21 mouse cellular contexts compared by ENCODE assay signal in genomic region chr15:78117731-78118130, GRCm38 (mm10). TPM values are rescaled to one million over a fixed set of nuclear protein-coding genes. Genes with fewer than 3 reads are reported as not detected.
DNase-seq lines count a peak whose midpoint lies in the region; ATAC-seq and TF ChIP-seq lines count a peak whose summit lies in the region.
"Had no signal": no experiment of that assay in that cellular context is flagged by ENCODE, and none has a peak within 500 bp of the region (broad histone marks: within the 10 kb centered on the region; RNA-seq: fewer than 3 reads in every experiment).

No protein-coding gene starts in this region.

- H3K27me3 ChIP-seq in hindbrain, embryonic 13.5 days, result 0 out of 2 replicates have a peak, but pooled peaks cover 10% of the 10 kb centered on the region
- peaks cover 35% of the 10 kb centered on the region for H3K27me3 ChIP-seq in hindbrain, embryonic 10.5 days (ENCODE audit: insufficient read depth, poor library complexity, severe bottlenecking)
- H3K27me3 ChIP-seq in forebrain, postnatal 0 days (ENCODE audit: insufficient read depth, low read length), result no peaks in the 10 kb centered on the region
- H3K27me3 ChIP-seq in midbrain, embryonic 16.5 days (ENCODE audit: control insufficient read depth, insufficient read depth, low read depth, low read length), result no peaks in the 10 kb centered on the region

- 71% methylated on average over 16 of the region's 16 CpGs for WGBS in hindbrain, embryonic 13.5 days
- 90% methylated on average over 16 of the region's 16 CpGs for WGBS in hindbrain, embryonic 10.5 days
- WGBS in forebrain, postnatal 0 days, result 75% methylated on average over 16 of the region's 16 CpGs
- WGBS in midbrain, embryonic 16.5 days, result 76% methylated on average over 16 of the region's 16 CpGs

- peak overlapping the region; percentile 72 for H3K4me3 ChIP-seq in hindbrain, embryonic 13.5 days
- H3K4me3 ChIP-seq in hindbrain, embryonic 10.5 days, result no peak overlapping the region
- peak overlapping the region; percentile 66 for H3K4me3 ChIP-seq in forebrain, postnatal 0 days (ENCODE audit: low read depth, low read length)
- H3K4me3 ChIP-seq in midbrain, embryonic 16.5 days (ENCODE audit: low read depth, low read length), result peak overlapping the region; percentile 77
- H3K4me3 ChIP-seq: embryonic facial prominence, embryonic 10.5 days; erythroblast, embryonic 14.5 days; heart, embryonic 13.5 days; limb, embryonic 13.5 days had no signal

- peaks cover 56% of the 10 kb centered on the region for H3K4me1 ChIP-seq in hindbrain, embryonic 13.5 days (replicated peaks)
- H3K4me1 ChIP-seq in hindbrain, embryonic 10.5 days (replicated peaks), result peaks cover 16% of the 10 kb centered on the region
- peaks cover 18% of the 10 kb centered on the region for H3K4me1 ChIP-seq in forebrain, postnatal 0 days (ENCODE audit: insufficient read depth)
- peaks cover 38% of the 10 kb centered on the region for H3K4me1 ChIP-seq in midbrain, embryonic 16.5 days (ENCODE audit: control insufficient read depth, insufficient read depth, low read length)

- no peak for TF ChIP-seq CTCF in forebrain, postnatal 0 days (IDR thresholded peaks at IDR 0.05; ENCODE audit: low read depth)

- H3K36me3 ChIP-seq in hindbrain, embryonic 13.5 days, result no peaks in the 10 kb centered on the region
- H3K36me3 ChIP-seq in hindbrain, embryonic 10.5 days, result no peaks in the 10 kb centered on the region
- H3K36me3 ChIP-seq in forebrain, postnatal 0 days (ENCODE audit: insufficient read depth), result no peaks in the 10 kb centered on the region
- H3K36me3 ChIP-seq in midbrain, embryonic 16.5 days (ENCODE audit: control insufficient read depth, insufficient read depth, low read length), result no peaks in the 10 kb centered on the region
- H3K36me3 ChIP-seq: embryonic facial prominence, embryonic 10.5 days; heart, embryonic 13.5 days; limb, embryonic 13.5 days had no signal

- H3K27ac ChIP-seq in hindbrain, embryonic 13.5 days, result peak overlapping the region; percentile 91
- H3K27ac ChIP-seq in hindbrain, embryonic 10.5 days, result no peak overlapping the region
- H3K27ac ChIP-seq in forebrain, postnatal 0 days (ENCODE audit: low read depth, low read length), result peak overlapping the region; percentile 1; the same call in 1 of the 2 replicates
- H3K27ac ChIP-seq in midbrain, embryonic 16.5 days (ENCODE audit: low read length), result peak overlapping the region; percentile 63; the same call in 1 of the 2 replicates
- H3K27ac ChIP-seq: embryonic facial prominence, embryonic 10.5 days; heart, embryonic 13.5 days; limb, embryonic 13.5 days had no signal

- peak; percentile 41 to 53 for DNase-seq in cerebellum, adult 18-20 months
- no peak for DNase-seq in cerebellum, adult 11 months
- no peak for DNase-seq in hindbrain, embryonic 10.5 days (ENCODE audit: low spot score)
- DNase-seq in forebrain, postnatal 0 days, result no peak
- DNase-seq: adrenal gland, postnatal 14 days; kidney, adult 18-20 months; kidney, postnatal 25 days; lung, postnatal 36 days; thymus, postnatal 4 days had no signal

- ATAC-seq in hindbrain, embryonic 13.5 days (ENCODE audit: low FRiP score), result no peak
- ATAC-seq in forebrain, postnatal 0 days, result no peak
- ATAC-seq in midbrain, embryonic 16.5 days, result no peak
- no peak for ATAC-seq in frontal cortex, adult (ENCODE audit: low TSS enrichment)
- ATAC-seq in megakaryocyte progenitor cell, adult 5-6 weeks (replicated peaks; ENCODE audit: poor library complexity), result no peak

- H3K9me3 ChIP-seq in hindbrain, embryonic 13.5 days, result no peaks in the 10 kb centered on the region
- no peaks in the 10 kb centered on the region for H3K9me3 ChIP-seq in hindbrain, embryonic 10.5 days
- no peaks in the 10 kb centered on the region for H3K9me3 ChIP-seq in forebrain, postnatal 0 days (ENCODE audit: low read length)
- no peaks in the 10 kb centered on the region for H3K9me3 ChIP-seq in midbrain, embryonic 16.5 days (replicated peaks; ENCODE audit: control insufficient read depth, low read length, poor library complexity, severe bottlenecking)
- H3K9me3 ChIP-seq: embryonic facial prominence, embryonic 10.5 days; heart, embryonic 13.5 days; limb, embryonic 13.5 days had no signal

- H3K4me2 ChIP-seq in hindbrain, embryonic 13.5 days, result peak overlapping the region; percentile 72
- peak overlapping the region; percentile 79 for H3K4me2 ChIP-seq in forebrain, postnatal 0 days (ENCODE audit: low read depth)
- H3K4me2 ChIP-seq in midbrain, embryonic 16.5 days (ENCODE audit: low read length), result peak overlapping the region; percentile 85
- H3K4me2 ChIP-seq: heart, embryonic 13.5 days; limb, embryonic 13.5 days had no signal

- peak overlapping the region; percentile 92 for H3K9ac ChIP-seq in hindbrain, embryonic 13.5 days
- H3K9ac ChIP-seq in forebrain, postnatal 0 days, result peak overlapping the region; percentile 33; the same call in 1 of the 2 replicates
- H3K9ac ChIP-seq in midbrain, embryonic 16.5 days (ENCODE audit: low read depth, low read length), result 0 out of 2 replicates have a peak overlapping the region, but pooled peaks have one; percentile 10
- H3K9ac ChIP-seq: heart, embryonic 13.5 days; limb, embryonic 13.5 days had no signal

RNA-seq across cellular contexts. Expression of gene Cacng2, which starts 2.1 kb away (rescaled TPM):
- 10.5 and 10.7 TPM in 2 replicates for polyA plus RNA-seq in hindbrain, embryonic 13.5 days (2015; fragmentation: Nextera tagmentation; extraction: Ambion mirVana)
- polyA plus RNA-seq in hindbrain, embryonic 10.5 days (2016; fragmentation: Nextera tagmentation; extraction: Ambion mirVana), result 0.24 and 0.92 TPM in 2 replicates
- 9.8 and 13.6 TPM in 2 replicates for total RNA-seq in forebrain, postnatal 0 days (2014; rRNA removed)
- 6.8 and 10.1 TPM in 2 replicates for polyA plus RNA-seq in forebrain, postnatal 0 days (2015; fragmentation: Nextera tagmentation; extraction: Ambion mirVana)
- 13.4 and 13.6 TPM in 2 replicates for polyA plus RNA-seq in midbrain, embryonic 16.5 days (2015; fragmentation: Nextera tagmentation; extraction: Ambion mirVana)
- total RNA-seq in megakaryocyte progenitor cell, adult 5-6 weeks (2015), result not detected in 2 replicates
- not detected in 2 replicates for total RNA-seq in megakaryocyte progenitor cell, adult 5-6 weeks (2017)
- total RNA-seq: granulocyte monocyte progenitor cell, adult 5-6 weeks; hematopoietic stem cell, adult 5-6 weeks; monocyte, adult 5-6 weeks had no signal
- polyA plus RNA-seq: erythroblast, embryonic 14.5 days; heart, embryonic 13.5 days; limb, embryonic 13.5 days; liver, embryonic 16.5 days had no signal

RNA-seq across cellular contexts. Expression of gene Ift27, which starts 56.2 kb away (rescaled TPM):
- 106 and 111 TPM in 2 replicates for polyA plus RNA-seq in hindbrain, embryonic 13.5 days (2015; fragmentation: Nextera tagmentation; extraction: Ambion mirVana)
- polyA plus RNA-seq in hindbrain, embryonic 10.5 days (2016; fragmentation: Nextera tagmentation; extraction: Ambion mirVana), result 156 and 171 TPM in 2 replicates
- total RNA-seq in forebrain, postnatal 0 days (2014; rRNA removed), result 41.2 and 43.1 TPM in 2 replicates
- 134 and 145 TPM in 2 replicates for polyA plus RNA-seq in forebrain, postnatal 0 days (2015; fragmentation: Nextera tagmentation; extraction: Ambion mirVana)
- 90.0 and 104 TPM in 2 replicates for polyA plus RNA-seq in midbrain, embryonic 16.5 days (2015; fragmentation: Nextera tagmentation; extraction: Ambion mirVana)
- total RNA-seq in megakaryocyte progenitor cell, adult 5-6 weeks (2015), result 45.1 and 48.6 TPM in 2 replicates
- total RNA-seq in megakaryocyte progenitor cell, adult 5-6 weeks (2017), result 9.7 and 16.5 TPM in 2 replicates

Comparison
In these comparisons a context has a peak if more than half of its experiments do, and no peak if none do; other contexts are left out.
1. DNase-seq: peak in cerebellum, adult 18-20 months (2 of 2); none in cerebellum, adult 11 months (single experiment), hindbrain, embryonic 10.5 days (single experiment) and forebrain, postnatal 0 days (single experiment).
2. H3K9ac ChIP-seq: peak in every context shown above with its lines; median percentile 92 in hindbrain, embryonic 13.5 days; 33 in forebrain, postnatal 0 days; 10 in midbrain, embryonic 16.5 days.
3. Peak in every context shown above with its lines, with median percentiles within 50 percentile points of each other: H3K4me2 ChIP-seq.